Mouse (Mus musculus): Measurements from ENCODE around the gene Adtrp.

DNA sequence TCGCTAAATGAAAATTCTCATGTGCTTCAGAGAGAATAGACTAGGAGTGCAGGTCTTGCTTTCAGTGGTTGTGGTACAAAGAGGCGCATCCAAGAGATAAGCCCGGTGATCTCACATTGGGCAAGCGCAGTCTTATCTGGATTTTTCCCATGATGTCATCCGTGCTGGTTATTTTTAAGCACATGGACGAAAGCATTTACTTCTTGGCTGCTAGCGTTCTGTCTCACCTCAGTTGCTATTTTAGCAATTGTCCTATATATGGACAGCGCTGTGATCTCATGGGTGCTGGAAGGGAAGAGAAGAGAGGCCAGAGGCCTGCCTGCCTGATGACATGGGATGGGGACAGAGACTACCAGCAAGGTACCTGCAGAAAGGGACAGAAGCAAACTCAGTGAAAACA lies 117.8 kb downstream of the Adtrp start:
- TF ChIP-seq E2F4 (IDR thresholded peaks at IDR 0.05; ENCODE audit: insufficient read depth) = no peak
- TF ChIP-seq POLR2A (IDR thresholded peaks at IDR 0.05; ENCODE audit: insufficient read length, low read depth) = no peak
- TF ChIP-seq USF1 (IDR thresholded peaks at IDR 0.05; ENCODE audit: low read depth) = no peak
- TF ChIP-seq CEBPB (IDR thresholded peaks at IDR 0.05; ENCODE audit: insufficient read depth, poor library complexity, severe bottlenecking) = no peak
- no peak for TF ChIP-seq MAX (IDR thresholded peaks at IDR 0.05; ENCODE audit: low read depth)
- no peak for TF ChIP-seq POLR2AphosphoS2 (IDR thresholded peaks at IDR 0.05; ENCODE audit: insufficient read length, low read depth)
- TF ChIP-seq REST (IDR thresholded peaks at IDR 0.05; ENCODE audit: insufficient read depth, insufficient read length) = no peak
- no peak for TF ChIP-seq MYOD1 (IDR thresholded peaks at IDR 0.05; ENCODE audit: control insufficient read depth in 1 of 3, insufficient read length in 2 of 3, low read depth in 2 of 3)
